Mouse (Mus musculus) right cerebral cortex, postnatal 25 days (tissue): Measurements from ENCODE around the gene Slc6a11.

ENCODE experiments used
- DNase-seq: peaks from one replicate; pipeline ENCODE4 v3.0.0; 2022

The Slc6a11 gene

DNA sequence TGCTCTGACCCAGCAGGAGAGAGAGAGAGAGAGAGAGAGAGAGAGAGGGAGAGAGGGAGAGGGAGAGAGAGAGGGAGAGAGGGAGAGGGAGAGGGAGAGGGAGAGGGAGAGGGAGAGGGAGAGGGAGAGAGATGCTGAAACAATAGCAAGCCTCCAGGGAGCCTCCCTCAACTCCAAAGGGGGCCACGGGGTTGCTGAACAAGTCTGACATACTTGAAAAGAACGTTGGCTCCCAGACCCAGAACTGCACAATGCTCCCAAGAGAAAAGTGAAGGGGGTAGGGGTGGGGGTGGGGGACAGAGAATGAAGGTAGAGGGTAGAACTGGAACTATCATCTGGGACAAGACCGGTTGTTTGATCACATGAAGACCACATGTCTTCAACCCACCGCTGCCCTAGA lies 136.9 kb downstream of the Slc6a11 start:
- DNase-seq: no peak

DNA sequence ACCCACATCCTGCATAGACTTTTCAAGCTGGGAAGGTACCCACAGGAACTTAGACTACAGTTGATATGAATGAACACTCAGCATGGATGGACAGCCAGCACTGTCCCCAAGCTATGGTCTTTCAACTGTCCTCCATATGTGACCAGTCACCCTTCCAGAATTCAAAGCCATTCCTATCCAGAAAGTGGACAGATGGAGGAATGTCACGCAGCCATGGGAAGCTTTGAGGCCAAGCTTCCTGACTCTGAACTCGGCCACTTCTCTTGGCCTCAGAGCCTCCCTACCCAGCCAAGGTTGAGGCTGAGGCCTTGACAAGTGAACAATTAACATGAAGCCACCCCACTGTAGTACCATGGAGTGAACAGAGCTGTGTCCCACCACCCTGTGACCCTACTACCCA lies 138.5 kb downstream of the Slc6a11 start:
- no peak for DNase-seq

DNA sequence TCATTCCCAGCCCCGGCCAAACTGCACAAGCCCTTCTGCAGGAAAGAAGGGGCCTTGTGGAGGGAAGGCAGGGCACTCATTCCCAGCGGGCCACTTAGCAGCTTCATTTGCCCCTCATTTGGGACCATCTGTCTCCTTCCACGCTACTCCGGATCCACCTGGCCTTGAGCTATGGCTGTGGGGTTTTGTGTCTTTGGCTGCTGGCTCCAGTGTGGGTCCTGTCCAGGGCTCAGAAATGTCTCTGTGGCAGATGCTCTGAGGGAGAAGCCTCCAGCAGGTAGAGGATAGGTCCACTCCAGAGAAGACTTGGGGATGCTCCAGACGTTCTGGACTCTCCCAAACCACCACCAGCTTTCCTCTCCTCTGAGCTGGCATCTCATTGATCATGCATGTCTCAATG lies 139.8 kb downstream of the Slc6a11 start:
- DNase-seq: no peak

DNA sequence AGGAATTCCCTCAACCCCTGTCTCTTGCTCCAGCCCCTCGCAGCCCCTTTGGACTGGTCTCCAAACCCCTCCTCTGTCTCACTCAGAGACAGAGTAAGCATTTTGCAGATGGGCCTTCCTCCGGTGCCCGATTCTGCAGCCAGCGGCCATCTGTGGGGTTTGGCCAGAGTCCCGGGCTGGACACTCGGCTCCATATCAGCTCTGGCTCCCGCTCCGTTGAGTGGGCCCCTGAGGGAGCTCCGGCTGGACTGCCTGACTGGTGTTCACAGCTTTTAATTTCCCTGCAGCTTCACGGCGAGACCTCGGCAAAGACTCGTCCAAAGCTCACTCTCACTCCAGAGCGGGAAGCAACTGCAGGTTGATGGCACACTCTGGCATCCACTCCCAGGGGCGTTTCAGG lies 141.2 kb downstream of the Slc6a11 start:
- DNase-seq: no peak

DNA sequence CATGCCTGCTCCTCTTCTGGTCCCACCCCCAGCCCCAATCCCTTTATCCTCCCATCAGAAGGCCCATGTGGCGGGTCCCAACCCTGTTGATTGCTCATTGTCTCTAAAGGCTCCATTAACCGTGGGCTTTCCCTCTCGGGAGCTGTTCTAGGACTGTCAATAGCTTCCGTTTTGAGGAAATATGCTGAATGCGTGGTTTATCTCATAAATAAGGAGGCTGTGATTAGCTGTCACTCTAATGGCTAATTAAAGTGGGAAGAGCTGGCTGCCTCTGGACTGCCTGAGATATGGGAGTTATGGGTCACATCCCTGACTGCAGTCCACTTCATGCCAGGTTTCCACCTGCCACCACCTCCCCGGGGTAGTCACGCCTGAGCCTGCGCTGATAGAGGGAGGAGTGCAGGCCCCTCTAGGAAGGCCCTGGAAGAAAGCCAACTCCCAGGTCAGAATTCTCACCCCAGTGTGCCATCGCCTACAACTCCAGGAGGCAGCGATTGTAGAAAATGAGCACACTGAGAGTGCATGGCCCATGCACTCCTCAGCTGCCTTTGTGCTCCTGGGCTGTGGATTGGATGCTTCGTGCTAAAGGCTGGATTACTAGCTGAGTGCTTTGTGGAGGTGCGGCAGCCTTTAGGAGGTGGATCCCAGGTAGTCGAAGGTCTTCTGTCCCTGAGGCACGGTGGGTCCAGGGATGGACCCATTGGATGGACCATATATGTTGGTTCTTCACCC lies 143.1 kb downstream of the Slc6a11 start:
- DNase-seq: no peak

DNA sequence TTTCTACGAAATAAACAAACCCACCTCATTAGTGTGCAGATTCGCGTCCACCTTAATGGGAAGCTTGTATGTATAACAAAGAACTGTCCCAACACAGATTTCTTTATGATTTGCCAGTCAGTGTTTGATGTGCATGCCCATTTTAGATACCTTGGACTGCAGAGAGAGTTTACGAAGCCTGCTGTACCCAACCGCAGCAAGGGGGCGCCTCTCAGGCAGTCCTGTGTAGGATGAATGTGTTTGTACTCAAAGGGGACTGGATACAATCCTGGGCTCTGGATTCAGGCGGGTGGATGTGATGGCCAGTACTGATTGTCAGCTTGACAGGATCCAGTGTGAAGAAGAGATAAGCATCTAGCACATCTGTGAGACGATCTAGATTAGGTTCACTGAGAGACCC lies 144.8 kb downstream of the Slc6a11 start:
- no peak for DNase-seq

DNA sequence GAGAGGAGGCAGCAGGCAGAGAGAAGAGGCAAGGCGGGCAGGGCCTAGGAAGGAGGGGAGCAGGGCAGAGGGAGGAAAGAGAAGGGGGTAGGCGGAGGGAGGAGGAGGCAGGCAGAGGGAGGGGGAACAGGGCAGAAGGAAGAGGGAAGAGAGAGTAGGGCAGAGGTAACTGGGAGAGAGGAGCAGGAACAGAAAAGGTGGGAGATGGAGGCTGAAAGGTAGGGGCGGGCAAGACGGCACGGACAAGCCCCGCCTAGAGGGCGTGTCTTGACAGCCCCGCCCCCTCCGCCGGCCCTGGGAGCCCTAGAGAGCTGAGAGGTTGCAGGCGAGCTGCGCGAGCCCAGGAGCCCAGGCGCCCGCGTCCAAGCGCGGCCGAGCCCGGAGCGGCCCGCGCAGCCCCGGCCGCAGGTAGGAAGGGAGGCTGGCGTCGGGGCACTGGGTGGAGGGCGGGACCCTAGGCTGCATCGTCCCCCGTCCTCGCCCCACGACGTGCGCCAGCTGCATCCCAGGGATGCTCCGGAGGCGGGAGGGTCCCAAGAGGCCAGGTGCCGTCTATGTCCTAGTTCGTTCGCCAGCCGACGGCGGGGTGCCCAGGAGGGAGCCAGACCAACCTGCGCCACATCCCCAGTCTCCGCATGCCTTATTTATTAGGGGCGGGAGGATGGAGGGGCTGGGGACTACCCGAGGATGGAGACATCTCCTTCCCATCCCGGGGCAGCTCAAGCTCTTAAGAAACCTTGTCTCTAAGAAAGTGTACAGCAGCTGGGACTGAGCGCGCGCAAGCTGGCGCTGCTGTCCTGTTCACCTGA lies 151.6 kb downstream of the Slc6a11 start, which contains the start of gene Slc6a1:
Gene Slc6a1, plus strand, starts transcription at position 167 of the 809 bp plus-strand sequence.
- DNase-seq: peak; percentile 73

DNA sequence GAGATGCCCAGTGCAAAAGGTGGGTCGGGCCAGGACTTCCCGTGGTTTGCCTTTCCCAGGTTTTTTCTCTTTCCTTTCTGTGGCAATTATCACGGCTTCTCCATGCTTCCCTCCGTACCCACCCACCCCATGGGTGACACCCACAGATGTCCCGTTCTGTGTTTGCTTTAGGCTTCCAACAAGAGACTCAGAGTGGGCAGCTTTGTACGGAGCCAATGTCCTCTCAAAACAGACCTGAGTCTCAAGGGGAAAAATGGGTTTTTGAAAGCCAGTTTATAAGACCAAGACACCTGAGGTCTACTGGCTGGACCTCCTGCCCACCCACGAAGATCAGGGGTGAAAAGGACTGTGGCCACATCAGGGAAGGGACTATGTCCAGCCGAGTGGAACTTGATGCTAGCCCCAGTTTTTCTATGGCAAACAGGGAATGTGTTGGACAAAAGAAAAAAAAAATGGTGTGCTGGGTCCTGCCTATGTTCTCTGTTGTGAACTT lies 152.3 kb downstream of the Slc6a11 start:
- no peak for DNase-seq

DNA sequence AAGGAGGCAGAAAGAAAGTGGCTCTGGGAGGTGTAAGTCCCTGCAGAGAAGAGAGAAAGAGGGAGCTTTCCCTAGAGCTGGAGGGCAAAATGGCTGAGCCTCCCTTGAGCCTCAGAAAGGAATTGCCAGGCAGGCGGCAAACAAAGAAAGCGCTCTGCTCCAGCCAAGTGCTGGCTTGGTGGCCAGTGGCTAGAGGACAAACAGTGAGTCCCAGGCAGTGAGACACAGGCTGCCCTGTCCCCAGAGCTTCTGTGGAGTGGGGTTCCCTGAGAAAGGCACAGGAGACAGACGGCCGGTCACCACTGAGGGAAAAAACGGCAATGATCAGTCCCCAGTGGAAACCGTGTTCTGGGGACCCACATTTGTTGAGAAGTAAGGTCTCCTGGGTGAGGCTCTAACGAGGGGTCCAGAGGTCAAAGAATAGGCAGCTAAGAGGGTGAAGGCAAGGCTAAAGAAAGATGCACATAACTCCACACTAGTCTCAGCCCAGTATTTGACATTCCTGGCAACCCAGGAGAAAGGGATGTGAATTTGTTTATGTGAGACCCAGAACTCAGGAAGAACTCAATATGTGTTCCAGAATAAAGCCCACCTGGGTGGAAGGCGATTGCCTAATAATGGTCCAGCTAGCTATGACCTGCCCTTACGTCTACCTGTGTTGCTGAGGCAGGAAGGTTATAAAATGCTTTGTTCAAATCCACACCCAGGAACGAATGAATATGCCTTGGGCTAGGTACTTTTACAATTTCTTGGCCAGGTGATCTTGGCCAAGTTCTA lies 153.1 kb downstream of the Slc6a11 start:
- peak; percentile 42 for DNase-seq

DNA sequence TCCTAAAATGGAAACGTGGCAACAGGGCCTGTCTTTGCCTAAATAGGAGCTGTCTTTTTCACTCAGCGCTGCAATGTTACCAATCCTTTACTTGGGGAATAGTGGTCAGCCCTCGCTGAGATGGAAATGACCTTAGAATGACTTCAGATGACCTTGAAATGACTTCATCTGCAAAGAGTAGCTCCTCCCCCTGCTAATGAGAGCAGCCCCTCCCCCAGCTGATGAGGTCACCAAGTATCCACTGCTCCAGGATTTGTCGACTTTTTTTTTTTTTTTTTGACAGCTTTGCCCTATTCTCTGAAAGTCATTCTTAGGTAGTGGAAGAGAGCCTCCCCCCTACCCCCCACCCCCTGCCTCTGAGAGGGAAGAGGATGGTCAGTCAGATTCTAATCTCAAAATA lies 154.4 kb downstream of the Slc6a11 start:
- DNase-seq: no peak

DNA sequence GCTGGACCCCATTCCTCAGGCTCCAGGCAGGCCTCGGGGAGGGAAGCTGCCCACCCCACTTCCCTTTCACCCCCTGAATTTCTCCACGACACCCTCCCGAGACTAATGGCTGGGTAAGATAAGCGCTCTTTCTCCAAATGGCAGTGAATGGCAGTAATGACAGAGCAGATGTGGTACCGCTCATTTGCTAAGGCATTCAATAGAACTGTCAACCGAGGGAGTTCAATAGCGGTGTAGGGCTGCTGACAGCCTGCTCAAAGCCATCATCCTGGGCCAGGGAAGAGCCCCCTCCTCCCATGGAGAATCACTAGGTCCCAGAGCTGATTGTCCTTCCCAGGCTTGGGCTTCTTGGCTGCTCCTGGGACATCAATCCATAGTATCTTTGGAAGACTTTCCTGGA lies 158.1 kb downstream of the Slc6a11 start:
- DNase-seq: no peak

DNA sequence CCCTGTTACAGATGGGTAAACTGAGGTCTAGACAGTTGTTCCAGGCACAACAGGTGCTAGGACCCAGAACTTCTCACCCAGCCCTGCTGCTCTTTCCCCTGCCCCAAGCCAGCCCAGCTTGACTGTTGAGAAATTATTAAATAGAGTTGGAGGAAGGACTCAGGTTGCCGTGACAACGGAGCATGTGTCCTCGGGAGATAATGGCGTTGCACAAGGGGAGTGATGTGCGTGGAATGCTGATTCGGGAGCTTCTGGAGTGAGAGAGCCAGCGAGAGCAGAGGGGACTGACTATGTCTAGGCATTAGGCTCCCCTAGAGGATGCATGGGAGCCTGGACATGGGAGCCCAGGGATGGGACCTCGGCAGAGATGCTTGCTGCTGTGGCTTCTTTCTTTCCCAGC lies 159.1 kb downstream of the Slc6a11 start:
- peak; percentile 63 for DNase-seq

DNA sequence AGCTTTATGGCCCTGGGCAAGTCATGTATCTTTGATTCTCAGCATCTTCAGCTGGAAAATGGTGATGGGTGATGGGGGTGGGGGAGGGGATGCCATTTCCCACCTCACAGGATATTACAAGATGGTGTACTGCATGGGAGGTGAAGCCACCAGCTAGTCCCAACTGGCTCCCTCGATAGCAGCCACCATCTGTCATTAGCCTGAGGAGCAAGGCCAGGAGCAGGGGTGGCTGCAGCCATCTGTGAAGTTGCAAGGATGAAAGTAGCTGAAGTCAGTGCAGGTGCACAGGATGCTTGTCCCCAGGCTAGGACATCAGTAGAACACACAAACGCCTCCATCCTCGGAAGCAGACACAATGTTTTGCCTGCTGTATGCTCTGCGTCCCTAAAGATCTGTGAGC lies 159.9 kb downstream of the Slc6a11 start:
- no peak for DNase-seq

DNA sequence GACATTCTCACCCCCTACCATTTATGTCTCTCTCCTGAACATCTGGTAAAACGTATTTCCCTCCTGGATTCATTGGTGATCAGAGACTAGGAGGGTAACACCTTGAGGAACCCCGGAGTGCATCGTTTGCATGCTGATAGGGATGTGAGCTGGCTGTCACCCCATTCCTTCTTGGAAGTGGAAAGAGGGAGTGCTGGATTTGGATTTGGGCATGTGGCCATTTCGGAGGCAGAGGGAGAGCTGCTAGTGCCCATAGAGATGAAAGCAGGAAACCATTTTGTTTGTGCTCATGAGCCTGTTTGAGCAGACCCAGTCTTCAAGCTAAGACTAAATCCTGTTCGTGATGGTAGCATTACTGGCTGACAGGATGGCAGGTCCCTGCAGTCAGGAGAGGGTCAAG lies 160.4 kb downstream of the Slc6a11 start:
- no peak for DNase-seq

DNA sequence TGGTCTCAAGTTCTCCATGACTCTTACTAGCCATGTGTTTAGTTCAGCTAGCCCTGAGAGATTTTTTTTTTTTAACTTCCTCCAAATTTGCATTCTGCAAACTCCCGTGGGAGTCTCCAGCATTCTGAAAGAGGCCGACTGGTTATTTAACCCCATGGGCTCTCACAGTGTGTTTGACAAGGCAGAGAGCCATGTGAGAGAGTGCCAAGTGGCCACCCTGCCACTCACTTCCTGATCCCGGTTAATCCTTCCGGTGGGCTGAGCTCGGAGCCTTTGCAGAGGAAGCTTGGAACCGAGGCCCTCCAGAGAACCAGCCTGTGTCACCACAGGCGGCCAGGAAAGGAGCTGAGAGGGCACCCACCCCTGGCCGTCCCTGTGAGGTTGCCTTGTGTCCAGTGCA lies 162.5 kb downstream of the Slc6a11 start:
- no peak for DNase-seq

DNA sequence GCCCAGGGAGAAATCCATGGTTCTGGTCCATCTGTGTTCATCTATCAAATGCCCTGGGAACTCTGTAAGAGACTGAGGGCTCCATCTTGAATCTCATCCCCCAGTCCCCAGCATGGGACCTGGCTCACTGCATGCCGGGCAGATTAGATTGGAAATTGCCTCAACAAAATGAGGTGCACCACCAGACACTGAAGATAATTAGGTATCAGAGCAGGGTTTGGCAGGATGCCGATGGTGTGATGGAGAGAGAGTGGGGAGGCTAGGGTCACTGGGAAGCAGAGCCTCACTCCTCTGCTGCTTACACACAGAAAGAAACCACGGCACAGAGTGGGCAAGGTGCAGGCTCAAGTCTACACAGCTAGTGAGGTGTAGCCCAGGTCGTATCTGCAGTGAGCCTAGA lies 164.0 kb downstream of the Slc6a11 start:
- no peak for DNase-seq

DNA sequence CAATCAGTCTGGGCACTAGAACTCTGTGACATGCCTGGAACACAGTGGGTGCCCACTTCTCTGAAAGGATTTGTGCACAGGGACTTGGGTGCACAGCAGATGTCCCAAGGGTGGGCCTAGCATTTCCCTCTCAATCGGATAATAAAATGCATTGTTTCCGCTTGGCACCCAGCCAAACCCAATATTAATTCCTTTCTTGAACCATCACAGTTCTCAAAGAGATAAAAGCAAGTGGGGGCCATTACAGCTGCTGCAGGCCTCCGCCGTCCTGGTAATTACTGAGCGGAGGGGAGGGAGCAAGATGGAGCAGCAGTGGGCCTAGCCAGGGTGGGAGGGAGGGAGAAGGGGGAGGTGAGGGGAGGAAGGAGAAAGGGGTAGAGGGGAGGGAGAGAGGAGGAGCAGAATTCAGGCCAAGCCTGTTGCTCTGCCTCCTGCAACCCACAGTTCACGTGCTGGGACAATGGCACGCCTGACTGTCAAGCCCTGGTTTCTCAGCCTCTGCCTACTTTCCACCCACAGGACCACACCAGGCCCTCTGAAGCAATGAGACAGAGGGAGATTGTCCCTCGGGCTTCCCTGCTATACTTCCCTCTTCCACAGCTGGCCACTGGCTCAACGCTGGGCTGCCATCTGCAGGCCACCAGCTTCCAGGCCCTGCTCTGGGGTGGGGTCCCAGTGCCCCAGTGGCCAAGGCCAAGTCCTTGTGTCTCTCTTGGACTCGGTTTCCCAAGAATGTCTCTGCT lies 166.4 kb downstream of the Slc6a11 start:
- DNase-seq: no peak
